Mouse (Mus musculus) kidney, postnatal 36 days (tissue): Measurements from ENCODE around the gene Tmem200b.

Source experiments
- DNase-seq, 2 experiments: peaks; one replicate each; pipeline ENCODE4 v3.0.0; 2021 to 2022; ENCODE audit warnings: mixed read lengths in 2 of 2

Tmem200b gene

DNA sequence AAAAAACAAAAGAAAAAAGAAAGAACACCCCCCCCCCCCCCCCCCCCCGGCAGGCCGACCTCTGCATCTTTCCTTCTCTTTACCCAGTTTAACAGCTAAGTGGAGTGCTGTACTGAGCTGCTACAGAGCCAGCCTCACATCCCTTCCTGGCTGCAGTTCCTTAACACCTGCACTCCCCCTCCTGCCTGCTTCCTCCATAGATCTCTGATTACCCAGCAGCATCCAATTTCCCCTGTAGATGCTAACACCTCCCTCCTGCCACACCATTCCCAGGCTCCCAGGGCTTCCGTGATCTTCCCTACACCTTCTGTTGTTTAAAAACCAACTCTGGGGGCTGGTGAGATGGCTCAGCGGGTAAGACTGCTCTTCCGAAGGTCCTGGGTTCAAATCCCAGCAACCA lies 10.1 kb upstream of the Tmem200b start:
- DNase-seq, result no peak

DNA sequence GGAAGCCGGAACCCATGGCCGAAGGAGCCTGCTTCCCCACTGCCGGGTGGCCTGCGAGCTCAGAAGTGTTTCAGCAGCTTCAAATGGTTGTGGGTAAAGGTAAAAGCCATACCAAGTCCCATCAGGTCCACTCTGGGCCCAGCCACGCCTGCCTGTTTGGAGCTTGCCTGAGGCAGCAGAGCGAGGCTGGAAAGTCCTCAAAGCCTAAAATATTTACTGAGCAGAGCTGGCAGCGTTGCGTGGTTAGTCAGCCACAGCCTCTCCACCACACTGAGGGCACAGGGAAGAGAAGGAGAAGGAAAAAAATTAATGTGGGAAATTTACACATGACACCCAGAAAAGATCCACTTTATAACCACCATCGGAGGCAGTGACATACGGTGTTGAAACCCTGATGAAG lies 8.0 kb upstream of the Tmem200b start:
- DNase-seq, result no peak

DNA sequence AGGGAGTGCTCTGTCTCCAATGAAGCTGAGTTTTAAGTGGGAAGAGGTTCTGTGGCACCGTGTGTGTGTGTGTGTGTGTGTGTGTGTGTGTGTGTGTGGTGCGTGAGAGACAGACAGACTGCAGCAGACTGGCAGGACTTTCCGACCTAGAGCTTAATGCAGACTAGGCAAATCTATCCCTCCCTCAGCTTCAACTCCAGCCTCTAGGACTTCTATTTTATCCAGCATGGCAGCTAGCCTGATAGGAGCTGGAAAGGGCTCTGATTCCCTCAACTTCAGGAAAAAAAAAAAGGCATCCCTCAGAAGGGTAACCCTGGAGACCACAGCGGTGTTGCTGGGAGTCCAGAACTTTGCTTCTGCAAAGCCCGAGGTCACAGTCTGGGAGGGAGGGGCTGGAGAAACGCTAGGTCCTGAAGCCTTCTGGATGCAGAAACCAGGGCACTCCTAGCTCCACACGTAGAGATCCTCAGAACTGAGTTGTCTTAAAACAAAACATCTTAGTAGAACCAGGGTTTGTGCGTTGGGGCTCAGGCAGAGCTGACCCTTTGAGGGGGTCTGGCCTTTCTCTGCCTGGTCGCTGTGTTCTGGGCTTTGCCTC lies 7.4 kb upstream of the Tmem200b start:
- DNase-seq, result no peak

DNA sequence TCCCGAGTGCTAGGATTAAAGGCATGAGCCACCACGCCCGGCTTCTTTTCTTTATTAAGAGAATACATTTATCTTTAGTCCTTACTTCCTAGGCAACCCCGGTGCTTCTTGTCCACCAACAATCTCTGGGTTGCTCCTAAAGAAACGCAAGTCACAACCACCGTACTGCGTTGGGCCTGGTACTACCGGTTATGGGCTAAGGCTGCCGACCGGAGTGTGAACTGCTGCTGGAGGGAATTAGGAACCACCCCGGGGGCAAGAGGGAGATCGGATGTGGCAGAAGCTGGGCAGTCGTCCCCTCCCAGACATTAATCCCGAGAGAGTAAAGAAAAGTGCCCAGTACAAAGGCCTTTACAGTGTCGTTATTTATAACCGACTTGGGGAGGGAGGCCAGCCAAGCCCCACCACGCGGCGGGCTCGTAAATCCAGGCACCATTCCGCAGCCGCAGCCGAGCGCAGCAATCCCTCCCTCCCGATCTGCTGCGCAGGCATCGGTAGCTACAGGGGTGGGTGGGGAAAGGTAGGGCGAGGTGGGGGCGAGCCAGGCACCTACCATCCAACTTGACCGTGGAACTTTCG lies 6.6 kb upstream of the Tmem200b start:
- peak; percentile 71 to 73 for DNase-seq

DNA sequence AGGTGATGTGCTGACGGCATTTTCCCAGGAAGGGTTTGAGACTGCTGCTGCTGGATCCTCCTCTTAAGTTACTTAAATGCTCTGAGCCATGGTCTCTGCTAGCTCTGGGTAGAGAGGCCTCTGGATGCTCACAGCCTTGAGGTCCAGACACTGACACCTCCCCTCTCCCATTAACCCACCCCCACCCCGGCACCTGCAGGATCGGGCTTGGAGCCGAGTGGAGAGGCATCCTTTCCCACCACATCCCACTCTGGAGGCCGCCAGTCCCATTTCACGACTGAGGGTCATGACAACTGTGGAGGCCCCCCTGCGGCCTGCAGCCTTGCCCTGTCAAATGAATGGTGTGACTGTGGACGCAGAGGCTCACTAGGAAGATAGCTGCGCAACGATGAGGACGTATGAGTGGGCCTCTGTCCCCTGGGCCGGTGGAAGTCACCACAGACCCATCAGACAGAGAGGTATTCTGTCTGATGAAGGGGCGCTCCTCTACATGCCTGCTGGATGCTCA lies 5.7 kb upstream of the Tmem200b start:
- no peak for DNase-seq

DNA sequence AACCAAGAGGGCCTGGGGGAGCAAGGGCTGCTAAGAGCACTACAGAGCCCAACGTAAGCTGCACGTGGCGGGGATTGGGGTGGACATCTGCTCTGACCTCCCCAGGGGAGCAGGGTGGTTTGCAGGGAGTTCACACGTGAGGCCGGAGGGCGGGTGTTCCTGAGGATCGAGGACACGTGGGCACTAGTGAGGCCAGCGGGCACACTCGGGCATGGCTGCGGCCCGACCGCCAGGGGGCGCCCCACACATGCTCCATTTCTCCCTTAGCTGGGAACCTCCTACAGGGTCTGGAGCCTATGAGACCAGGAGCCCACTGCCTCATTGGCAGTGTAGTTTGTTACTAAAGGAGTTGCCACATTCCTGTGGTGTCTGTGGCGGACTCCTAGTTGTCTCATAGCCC lies 5.1 kb upstream of the Tmem200b start:
- peak; percentile 90 to 92 for DNase-seq

DNA sequence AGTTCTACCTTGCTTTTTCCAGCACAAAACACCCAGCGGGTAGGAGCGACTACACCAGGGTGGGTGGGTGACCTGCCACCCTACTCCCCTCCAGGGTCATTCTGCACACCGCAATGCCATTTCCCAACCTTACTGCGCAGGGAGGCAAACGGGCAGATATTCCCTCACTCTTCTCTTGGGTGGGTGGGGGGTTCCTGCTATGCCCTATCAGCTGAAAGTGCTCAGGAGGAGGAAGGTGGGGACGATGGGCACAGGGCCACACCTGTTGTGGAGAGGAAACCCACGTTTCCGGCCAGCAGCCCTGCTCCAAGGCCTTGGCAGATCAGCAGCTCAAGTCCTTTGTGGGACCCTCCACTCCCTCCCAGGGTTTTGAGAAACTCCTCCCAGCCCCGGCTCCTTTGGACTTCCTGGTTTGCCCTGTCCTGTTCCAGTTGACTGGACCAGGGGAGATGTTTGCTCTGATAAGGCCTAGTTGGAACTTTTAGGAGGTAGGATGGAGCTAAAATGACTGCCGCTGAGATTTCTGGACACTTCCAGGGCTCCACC lies 4.5 kb upstream of the Tmem200b start:
- DNase-seq, result peak; percentile 52 to 68

DNA sequence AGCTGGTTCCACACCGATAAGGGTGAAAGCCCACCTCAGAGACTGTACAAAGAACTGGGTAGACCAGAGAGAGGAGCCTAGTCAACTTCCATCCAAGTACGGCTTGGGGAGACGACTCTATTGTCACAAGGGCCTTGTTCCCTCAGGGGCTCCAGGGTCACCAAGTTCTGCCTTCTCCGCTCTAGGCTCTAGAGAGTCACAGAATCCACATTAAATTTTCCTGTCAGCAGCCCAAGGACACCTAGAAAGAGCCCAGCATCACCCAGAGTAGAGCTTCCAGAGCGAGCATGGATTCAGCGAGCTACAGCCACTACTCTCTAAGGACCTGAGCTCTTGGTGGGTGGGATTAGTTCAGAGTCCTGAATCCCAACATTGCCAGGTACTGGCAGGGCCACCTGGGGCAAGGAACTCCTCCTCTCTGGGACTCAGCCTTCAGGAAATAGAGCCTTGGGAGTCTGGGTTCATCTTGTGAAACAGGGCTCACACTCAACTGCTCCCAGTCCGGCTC lies 3.5 kb upstream of the Tmem200b start:
- DNase-seq, result no peak

DNA sequence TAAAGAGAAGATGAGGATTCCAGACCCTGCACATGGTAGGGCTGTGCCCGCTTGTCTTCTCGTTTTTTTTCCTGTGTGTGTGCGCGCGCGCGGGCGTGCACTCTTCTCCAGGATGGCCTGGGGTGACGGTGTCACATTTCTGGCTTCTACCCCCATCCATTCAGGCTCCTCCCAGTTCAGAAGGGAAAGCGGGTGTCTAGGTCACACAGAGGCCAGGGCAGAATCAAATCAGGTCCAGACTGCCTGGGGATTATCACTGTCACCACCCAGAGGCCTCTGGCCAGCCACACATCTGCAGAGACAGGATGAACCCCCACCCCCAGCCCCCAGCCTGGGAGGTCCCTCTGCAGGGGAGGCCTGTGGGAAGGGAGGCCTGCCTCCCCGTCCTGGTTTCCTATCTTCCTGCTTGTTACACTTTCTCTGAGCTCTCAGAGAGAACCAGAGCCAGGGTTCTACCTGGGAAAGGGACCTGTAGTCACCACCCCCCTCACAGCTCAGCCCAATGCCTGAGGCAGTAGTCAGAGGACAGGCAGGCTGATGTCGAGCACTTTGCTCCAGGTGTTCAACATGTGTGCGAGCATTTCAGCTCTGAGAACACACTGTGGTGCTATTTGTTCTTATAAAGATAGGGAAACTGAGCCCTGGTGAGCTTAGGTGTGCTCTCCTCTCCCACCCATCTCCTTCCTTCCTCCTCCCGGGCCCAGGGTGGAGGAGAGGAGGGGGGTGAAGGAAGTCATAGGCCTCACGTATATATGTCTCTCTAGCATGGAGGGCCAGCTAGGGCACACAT lies 2.7 kb upstream of the Tmem200b start:
- DNase-seq, result peak; percentile 65 to 73

DNA sequence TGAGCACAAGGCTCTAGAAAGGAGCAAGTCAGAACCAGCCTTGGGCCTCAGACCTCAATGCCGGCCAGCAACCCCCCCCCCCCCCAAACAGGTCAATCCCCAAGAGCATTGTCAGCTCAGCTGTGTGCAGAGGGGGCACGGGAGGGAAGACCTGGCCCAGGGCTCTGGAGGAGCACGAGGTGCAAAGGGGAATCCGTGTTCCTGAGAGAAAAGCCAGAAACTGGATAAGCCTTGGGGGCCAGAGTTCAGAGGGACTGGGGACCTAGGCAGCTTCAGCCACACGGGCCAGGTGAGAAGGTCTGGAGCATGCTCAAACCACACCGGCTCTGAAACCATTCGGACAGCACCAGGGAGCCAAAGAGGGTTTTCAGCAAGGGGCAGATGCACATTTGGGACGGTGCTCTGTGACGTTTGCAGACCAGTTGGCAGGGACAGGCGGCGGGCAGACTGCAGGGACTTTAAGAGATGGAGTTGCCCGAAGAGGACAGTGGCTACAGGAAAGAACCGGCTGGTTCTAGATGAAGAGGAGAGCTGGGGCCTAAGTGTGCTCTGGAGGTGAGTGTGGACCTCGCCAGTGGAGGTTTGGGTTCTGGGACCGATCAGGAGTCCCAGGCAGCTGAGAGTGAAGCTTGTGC lies 1.9 kb upstream of the Tmem200b start:
- DNase-seq, result no peak

DNA sequence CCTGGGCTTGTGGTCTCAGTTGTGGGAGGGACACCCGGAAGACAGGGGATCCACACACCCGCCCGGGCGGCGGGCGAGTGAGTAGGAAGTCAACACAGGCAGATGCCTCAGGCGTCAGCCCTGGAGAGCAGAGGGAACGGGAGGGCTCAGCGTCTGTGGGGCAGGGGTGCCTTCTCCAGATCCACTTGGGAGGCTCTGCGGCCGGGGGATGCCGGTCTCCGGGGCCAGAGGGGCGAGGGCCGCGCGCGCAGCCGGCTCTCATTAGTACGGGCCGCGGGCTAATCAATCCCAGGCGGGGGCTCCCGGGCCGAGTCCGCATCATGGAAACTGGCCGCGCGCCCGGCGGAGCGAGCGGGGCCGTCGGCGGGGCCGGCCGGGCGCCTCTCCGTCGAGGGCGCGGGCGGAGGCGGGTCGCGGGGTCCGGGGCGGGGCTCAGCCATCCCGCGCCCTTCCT lies 1.4 kb upstream of the Tmem200b start:
- DNase-seq, result peak; percentile 66 to 85

DNA sequence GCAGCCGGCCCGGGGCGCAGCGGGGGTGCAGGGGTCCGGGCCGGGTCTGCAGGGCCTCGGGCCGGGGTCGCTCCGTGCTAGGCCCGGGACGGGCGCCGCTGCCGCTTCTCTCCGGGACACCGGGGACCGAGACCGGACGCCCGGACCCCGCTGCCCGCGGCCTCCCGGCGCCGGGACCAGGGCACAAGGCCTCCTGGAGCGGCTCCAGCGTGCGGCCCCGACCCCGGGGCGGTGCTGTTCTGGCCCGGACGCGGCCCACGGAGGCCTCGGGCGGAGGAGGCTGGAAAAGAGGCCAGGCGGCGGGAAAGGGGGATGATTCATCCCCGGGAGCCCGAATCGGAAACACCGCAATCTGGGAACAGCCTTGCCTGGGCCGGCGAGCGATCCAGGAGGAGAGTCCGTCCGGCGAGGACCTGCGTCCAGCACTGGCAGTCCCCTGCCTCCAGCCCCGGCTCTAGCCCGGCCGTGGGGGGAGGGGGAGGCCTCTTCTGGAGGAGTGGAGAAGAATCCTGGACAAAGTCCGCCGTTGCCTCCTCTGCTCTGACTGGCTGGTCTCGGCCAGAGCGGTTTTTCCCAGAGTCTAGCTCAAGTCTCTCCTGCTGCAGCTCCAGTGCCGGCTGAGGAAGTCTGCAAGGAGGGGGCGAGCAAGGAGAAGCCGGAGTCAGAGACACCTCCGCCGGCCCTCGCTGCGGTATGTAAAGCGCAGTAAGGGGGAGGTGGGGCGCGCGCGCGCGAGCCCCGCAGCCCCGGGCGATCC lies 798 bp upstream of the Tmem200b start:
- DNase-seq, result peak; percentile 78 to 89

DNA sequence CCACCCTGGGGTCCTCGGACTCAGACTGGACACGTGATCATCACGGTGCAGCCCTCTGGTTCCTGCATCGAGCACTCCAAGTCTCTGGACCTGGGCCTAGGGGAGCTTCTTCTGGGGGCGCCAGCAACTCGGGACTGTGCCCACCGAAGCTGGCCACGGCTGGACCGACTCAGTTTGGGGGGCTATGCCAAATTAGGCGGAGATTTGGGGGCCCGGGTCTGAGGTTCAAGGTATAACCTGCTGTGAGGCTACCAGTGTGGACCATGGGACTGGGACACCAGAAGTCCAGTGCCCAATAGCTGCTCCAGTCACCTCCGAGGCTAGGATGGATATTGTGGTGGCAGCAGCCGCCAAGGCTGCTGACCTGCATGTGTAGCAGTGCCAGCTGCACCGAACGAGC lies 833 bp downstream of the Tmem200b start:
- DNase-seq, result no peak

DNA sequence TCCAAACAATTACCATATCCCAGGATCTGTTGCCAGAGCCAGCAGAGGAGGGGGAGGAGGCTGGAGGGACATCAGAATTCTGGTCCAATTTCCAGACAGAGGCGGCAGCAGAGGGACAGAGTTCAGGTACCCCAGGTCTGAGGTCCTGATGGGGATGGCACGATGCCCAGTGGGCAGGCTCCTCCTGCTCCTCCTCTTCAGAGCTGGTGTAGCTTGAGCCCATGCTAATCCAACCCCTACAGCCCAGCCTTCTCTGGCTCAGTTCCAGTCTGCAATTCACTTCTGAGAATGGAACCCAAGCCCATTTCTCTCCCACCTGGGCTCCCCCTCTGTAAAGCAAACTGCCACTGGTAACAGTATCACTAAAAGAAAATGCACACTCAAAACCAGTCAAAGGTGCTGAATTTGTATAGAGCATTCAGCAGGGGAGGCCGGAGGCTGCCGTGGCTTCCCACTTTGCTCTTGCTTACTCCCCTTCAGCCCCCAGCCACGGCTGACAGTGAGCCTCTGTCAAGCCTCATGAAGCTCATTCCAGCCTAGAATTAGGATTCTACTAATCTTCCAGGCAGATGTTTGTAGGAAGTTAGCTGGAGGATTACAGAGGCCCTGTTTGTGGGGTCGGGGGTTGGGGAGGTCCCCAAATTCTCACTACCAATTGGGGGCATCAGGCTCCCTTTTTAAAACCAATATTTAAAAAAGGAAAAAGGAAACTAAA lies 2.7 kb downstream of the Tmem200b start:
- peak; percentile 93 for DNase-seq

DNA sequence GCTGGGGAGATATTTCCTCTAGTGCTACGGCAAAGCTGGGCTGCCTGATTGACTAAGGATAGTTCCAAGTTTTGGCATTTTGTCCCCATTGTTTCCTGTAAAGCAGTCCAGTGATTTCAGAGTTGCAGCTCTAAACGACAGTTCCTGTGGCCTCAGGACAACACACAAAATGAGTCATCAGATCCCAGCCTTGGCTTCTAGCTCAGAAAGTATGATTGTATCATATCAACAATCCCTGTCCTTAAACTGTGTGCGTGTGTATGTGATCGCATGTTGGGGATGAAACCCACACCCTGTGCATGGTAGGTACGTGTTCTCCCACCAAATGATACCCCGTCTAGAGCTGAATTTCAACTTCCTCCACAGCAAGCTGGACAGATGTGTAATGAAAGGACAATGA lies 7.6 kb downstream of the Tmem200b start:
- DNase-seq, result peak in 1 of 2 experiments; percentile 47

DNA sequence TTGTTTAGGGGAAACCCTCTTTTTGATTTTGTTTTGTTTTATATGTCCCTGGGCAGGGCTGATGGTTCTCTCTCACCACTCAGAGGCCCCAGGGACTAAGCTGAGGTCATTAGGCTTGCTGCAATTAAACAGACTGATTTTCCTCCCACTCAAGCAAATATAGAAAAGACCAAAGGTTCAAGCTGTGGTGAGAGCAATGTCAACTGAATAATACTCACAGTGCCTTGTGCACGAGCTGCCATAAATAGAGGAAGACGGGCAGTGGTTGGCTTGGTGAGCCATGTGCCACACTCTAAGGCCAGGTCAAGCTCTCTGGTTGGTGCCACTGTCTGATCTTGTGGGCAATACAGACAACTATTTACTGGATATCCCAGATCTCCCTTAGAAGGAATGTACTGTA lies 17.9 kb downstream of the Tmem200b start:
- no peak for DNase-seq

DNA sequence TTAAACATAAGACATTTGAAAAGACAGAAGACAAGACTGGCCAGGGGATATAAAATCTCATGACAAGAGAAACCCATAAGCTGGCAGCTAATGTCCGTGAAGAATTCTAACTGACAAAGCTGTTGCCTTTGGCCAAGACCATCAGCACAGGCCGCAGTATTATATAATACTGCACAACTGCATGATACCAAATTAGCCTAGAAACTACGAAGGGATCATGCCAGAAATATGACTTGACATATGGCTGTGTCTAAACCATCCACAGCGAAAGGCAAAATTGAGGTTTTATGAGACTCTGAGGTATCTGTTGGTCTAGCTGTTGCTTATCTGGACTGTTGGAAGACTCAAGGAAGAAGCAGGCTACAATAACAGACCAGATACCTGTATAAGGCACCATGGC lies 19.3 kb downstream of the Tmem200b start:
- no peak for DNase-seq

DNA sequence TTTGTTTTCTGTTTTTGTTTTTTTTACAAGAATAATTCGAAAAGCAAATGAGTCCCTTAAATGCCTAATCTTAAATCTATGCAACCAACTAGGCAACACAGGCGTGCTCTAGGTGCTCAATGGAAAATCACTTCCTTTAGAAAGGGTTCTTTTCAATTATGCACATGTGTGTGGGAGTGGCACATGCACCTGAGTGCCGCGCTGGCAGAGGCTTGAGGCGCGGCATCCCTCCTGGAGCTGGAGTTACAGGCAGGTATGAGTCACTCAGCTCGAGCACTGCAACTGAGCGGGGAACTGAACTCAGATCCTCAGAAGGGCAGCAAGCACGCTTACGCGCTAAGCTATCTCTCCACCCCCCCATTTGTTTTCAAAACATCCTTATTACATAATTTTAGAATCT lies 26.3 kb downstream of the Tmem200b start:
- DNase-seq, result peak in 1 of 2 experiments; percentile 16

DNA sequence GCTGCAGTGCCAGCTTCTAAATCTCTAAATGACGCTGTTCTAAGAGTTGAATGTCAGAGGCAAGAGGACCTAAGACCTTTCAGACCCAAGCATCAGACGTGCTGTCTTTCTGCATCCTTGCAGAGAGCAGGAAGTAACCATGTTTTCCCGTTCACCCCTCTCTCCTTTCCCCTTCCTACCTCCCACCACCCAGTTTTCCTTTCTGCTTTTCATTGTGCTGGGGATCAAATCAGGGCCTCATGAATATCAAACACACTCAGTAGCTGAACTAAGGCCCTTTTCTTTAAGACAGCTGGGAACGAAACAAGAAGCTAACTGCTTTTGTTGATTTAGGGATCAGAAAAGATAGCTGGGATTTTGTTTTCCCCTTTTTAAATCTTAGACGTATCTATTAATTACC lies 28.3 kb downstream of the Tmem200b start:
- no peak for DNase-seq

DNA sequence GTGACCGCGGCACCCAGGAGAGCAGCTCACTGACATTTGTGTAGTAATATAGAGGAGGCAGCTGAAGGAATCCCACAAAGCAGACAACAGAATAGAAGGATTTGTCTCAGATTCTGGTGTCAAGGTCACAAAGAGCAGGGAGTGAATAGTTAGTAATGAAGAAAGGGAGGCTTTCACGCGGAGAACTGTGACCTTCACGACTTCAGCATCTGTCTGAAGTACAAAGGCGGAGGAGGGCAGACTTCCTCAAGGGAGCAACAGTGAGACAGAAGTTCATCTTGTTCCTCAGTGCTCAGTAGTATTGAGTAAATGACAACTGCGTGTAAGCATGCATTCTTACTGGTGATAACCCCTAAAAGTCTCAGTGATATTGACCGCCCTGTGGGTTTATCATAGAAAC lies 29.1 kb downstream of the Tmem200b start:
- DNase-seq, result no peak

DNA sequence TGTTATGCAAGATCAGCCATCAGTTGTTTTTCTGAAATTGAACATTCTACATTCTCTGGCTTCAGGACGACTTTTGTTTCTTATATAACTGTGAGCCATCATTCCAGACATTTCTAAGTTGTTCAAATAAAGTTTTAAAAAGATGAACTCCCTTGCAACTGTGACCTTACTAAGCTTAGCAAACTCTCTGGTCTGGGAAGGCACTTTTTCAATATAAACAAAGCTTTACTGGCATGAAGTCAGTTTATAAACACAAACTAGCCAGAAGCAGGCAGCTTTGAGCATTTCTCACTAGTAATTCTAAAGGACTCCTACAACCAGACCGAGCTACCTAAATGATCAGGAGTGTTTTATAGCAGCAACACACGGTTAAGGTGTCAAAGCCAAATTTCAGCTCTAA lies 35.6 kb downstream of the Tmem200b start:
- DNase-seq, result no peak

DNA sequence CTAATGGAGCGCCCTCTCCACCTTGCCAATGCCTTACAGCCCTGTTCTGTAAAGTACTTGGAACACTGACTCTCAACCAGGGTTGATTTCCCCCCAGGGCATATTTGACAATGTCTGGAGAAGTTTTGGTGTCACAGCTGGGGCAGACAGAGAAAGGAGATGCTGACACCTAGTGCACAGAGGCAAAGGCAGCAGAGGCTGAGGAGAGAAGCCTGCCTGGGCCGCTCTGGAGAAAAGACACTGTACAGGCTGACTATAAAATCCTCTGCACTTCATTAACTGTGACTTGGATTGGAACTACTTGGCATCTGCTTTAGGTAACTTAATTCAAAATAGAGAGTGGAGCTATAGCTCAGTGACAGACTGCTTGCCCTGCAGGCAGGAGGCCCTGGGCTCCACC lies 47.3 kb downstream of the Tmem200b start:
- DNase-seq, result peak; percentile 14 to 18
